ENCODE assay signal across 2 mouse cellular contexts in the genomic region with DNA sequence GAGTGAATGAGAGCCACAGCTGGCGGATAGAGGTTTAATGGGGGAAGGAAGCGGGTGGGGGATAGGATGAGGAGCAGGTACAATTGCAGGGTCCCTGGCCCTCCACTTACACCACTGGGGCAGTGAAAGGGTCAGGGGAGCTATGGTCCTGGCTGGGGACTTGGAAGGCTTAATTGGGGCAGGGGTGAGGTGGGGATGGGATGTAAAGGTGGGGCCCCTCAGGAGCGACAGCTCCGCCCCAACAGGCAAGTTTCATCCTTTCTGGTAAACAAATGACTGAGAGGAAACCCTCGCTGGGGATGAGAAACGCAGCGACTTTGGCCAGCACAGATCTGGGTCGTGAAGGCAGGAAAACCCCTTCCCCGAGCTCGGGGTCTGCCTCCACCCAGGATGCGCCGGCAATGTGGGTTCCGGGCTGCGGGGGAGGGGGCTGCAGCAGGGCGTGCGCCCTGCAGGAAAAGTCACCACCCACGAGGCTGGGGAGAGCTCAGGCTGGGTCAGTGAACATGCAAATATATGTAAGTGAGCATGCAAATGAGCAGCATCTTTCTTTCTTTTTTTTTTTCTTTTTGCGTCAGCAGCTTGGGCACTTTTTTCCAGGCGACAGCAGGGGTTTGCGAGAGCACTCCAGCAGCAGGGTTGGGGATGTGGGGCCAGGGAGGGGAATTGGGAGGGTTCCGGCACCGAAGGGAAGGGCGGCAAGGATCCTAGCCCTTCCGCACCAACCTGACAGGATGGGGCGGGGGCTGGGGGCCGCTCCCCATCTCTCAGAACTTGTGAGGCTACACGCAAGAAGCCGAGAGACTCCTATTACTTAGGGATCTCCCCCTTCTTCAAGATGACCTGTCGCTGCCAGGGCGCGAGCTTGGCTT.
A peak's percentile ranks its signal among the peaks of the same experiment; 100 is the strongest.
TF ChIP-seq lines count a peak whose summit lies in the region.

No protein-coding gene starts in this region.

TF ChIP-seq in ES-E14, 5 proteins besides CTCF, POLR2A, EP300 and RAD21 (continued from another document):
- TF ChIP-seq MAFK (IDR thresholded peaks at IDR 0.05; ENCODE audit: insufficient read depth, low read depth, low read length) (no peak), ZC3H11A (IDR thresholded peaks at IDR 0.05; ENCODE audit: borderline replicate concordance, low read depth, low read length) (no peak), CHD2 (IDR thresholded peaks at IDR 0.05; ENCODE audit: low read depth, low read length) (no peak)

TF ChIP-seq in myocyte, 11 proteins besides CTCF, POLR2A, EP300 and RAD21 (continued from another document):
- TF ChIP-seq POLR2AphosphoS2 (IDR thresholded peaks at IDR 0.05; ENCODE audit: insufficient read length, low read depth), result peak; percentile 35
- TF ChIP-seq MAX (IDR thresholded peaks at IDR 0.05; ENCODE audit: low read depth), result no peak
- no peak for TF ChIP-seq CEBPB (IDR thresholded peaks at IDR 0.05; ENCODE audit: insufficient read depth, poor library complexity, severe bottlenecking)
